Mouse (Mus musculus): ENCODE measurements around the gene Prss41. TPM values are rescaled to one million over a fixed set of nuclear protein-coding genes. Genes with fewer than 3 reads are reported as not detected.

Prss41 gene
- total and polyA plus RNA-seq, 2 experiments from 2014 or later = 0.37 to 0.90 TPM

- H3K9me3 ChIP-seq (ENCODE audit: low read length) = no peaks in the 10 kb centered on the region
- peak overlapping the region; percentile 98 for H3K27ac ChIP-seq
- H3K9ac ChIP-seq (replicated peaks; ENCODE audit: low read length) = peak overlapping the region; percentile 83
- no peaks in the 10 kb centered on the region for H3K27me3 ChIP-seq (ENCODE audit: insufficient read depth, low read length)
- peak overlapping the region; percentile 90 for H3K4me2 ChIP-seq (ENCODE audit: low read depth, low read length)
- H3K4me1 ChIP-seq (ENCODE audit: insufficient read depth, low read length) = peaks cover 19% of the 10 kb centered on the region
- peak; percentile 100 for DNase-seq (ENCODE audit: low spot score)
- 0 out of 2 replicates have a peak, but pooled peaks have one; percentile 16 for TF ChIP-seq CTCF (IDR thresholded peaks at IDR 0.05; ENCODE audit: low read depth)
- H3K36me3 ChIP-seq (ENCODE audit: insufficient read depth, low read length) = no peaks in the 10 kb centered on the region
- peak overlapping the region; percentile 99 for H3K4me3 ChIP-seq (ENCODE audit: low read length)
- ATAC-seq = peak; percentile 98
- under 1% methylated on average over 59 of the region's 60 CpGs for WGBS
These were observed 41.1 kb downstream of the Prss41 start for GRCm38 (mm10) chr17:23802746-23803365.

GRCm38 (mm10) chr17:23801627-23802026 lies 42.3 kb downstream of the Prss41 start:
- TF ChIP-seq CTCF (IDR thresholded peaks at IDR 0.05; ENCODE audit: low read depth) = no peak
- Histone ChIP-seq H3K9me3 (ENCODE audit: low read length) (no peaks in the 10 kb centered on the region), H3K4me3 (ENCODE audit: low read length) (no peak overlapping the region), H3K9ac (replicated peaks; ENCODE audit: low read length) (no peak overlapping the region), H3K27ac (no peak overlapping the region), H3K36me3 (ENCODE audit: insufficient read depth, low read length) (no peaks in the 10 kb centered on the region), H3K4me1 (ENCODE audit: insufficient read depth, low read length) (peaks cover 9% of the 10 kb centered on the region), H3K27me3 (ENCODE audit: insufficient read depth, low read length) (no peaks in the 10 kb centered on the region), H3K4me2 (ENCODE audit: low read depth, low read length) (no peak overlapping the region)
- DNase-seq (ENCODE audit: low spot score) (no peak), ATAC-seq (no peak)
- 92% methylated on average over 10 of the region's 10 CpGs for WGBS

- Histone ChIP-seq H3K4me3 (ENCODE audit: low read length) (no peak overlapping the region), H3K27me3 (ENCODE audit: insufficient read depth, low read length) (no peaks in the 10 kb centered on the region), H3K4me2 (ENCODE audit: low read depth, low read length) (no peak overlapping the region), H3K9me3 (ENCODE audit: low read length) (no peaks in the 10 kb centered on the region), H3K36me3 (ENCODE audit: insufficient read depth, low read length) (no peaks in the 10 kb centered on the region), H3K9ac (replicated peaks; ENCODE audit: low read length) (no peak overlapping the region), H3K4me1 (ENCODE audit: insufficient read depth, low read length) (no peaks in the 10 kb centered on the region), H3K27ac (no peak overlapping the region)
- TF ChIP-seq CTCF (IDR thresholded peaks at IDR 0.05; ENCODE audit: low read depth) = no peak
- DNase-seq (ENCODE audit: low spot score) = no peak
- 85% methylated on average over 7 of the region's 7 CpGs for WGBS
- no peak for ATAC-seq
These were observed 46.7 kb downstream of the Prss41 start for GRCm38 (mm10) chr17:23797316-23797715.

- H3K36me3 ChIP-seq (ENCODE audit: insufficient read depth, low read length) = no peaks in the 10 kb centered on the region
- DNase-seq (ENCODE audit: low spot score) (no peak), ATAC-seq (no peak)
- H3K4me2 ChIP-seq (ENCODE audit: low read depth, low read length) = no peak overlapping the region
- H3K4me3 ChIP-seq (ENCODE audit: low read length) = no peak overlapping the region
- no peaks in the 10 kb centered on the region for H3K27me3 ChIP-seq (ENCODE audit: insufficient read depth, low read length)
- no peak overlapping the region for H3K27ac ChIP-seq
- H3K9ac ChIP-seq (replicated peaks; ENCODE audit: low read length) = no peak overlapping the region
- no peaks in the 10 kb centered on the region for H3K9me3 ChIP-seq (ENCODE audit: low read length)
- whole genome bisulfite sequencing = 94% methylated on average over 8 of the region's 8 CpGs
- no peak for TF ChIP-seq CTCF (IDR thresholded peaks at IDR 0.05; ENCODE audit: low read depth)
- peaks cover 9% of the 10 kb centered on the region for H3K4me1 ChIP-seq (ENCODE audit: insufficient read depth, low read length)
These were observed 48.6 kb downstream of the Prss41 start for GRCm38 (mm10) chr17:23795323-23795722.

- no peaks in the 10 kb centered on the region for H3K27me3 ChIP-seq (ENCODE audit: insufficient read depth, low read length)
- H3K4me2 ChIP-seq (ENCODE audit: low read depth, low read length) = peak overlapping the region; percentile 86
- peak overlapping the region; percentile 91 for H3K27ac ChIP-seq
- DNase-seq (ENCODE audit: low spot score) (peak; percentile 32), ATAC-seq (no peak)
- peak overlapping the region; percentile 75 for H3K9ac ChIP-seq (replicated peaks; ENCODE audit: low read length)
- WGBS = 34% methylated on average over 2 of the region's 2 CpGs
- H3K9me3 ChIP-seq (ENCODE audit: low read length) = no peaks in the 10 kb centered on the region
- peaks cover 17% of the 10 kb centered on the region for H3K4me1 ChIP-seq (ENCODE audit: insufficient read depth, low read length)
- H3K4me3 ChIP-seq (ENCODE audit: low read length) = peak overlapping the region; percentile 46
- H3K36me3 ChIP-seq (ENCODE audit: insufficient read depth, low read length) = no peaks in the 10 kb centered on the region
- TF ChIP-seq CTCF (IDR thresholded peaks at IDR 0.05; ENCODE audit: low read depth) = no peak
These were observed 53.0 kb downstream of the Prss41 start for GRCm38 (mm10) chr17:23791079-23791357.

GRCm38 (mm10) chr17:23790269-23791078 lies 53.5 kb downstream of the Prss41 start, which contains the start of gene Srrm2:
Gene Srrm2 (plus strand): TSS chr17:23790532.
- 2% methylated on average over 29 of the region's 29 CpGs for WGBS
- H3K4me1 ChIP-seq (ENCODE audit: insufficient read depth, low read length) = peaks cover 17% of the 10 kb centered on the region
- H3K4me3 ChIP-seq (ENCODE audit: low read length) = peak within 1 kb of the TSS; percentile 46
- H3K27me3 ChIP-seq (ENCODE audit: insufficient read depth, low read length) = no peaks in the 10 kb centered on the region
- peak within 1 kb of the TSS; percentile 75 for H3K9ac ChIP-seq (replicated peaks; ENCODE audit: low read length)
- H3K9me3 ChIP-seq (ENCODE audit: low read length) = no peaks in the 10 kb centered on the region
- peak within 1 kb of the TSS; percentile 91 for H3K27ac ChIP-seq
- H3K4me2 ChIP-seq (ENCODE audit: low read depth, low read length) = peak within 1 kb of the TSS; percentile 86
- no peak; the same call in 1 of the 2 replicates for TF ChIP-seq CTCF (IDR thresholded peaks at IDR 0.05; ENCODE audit: low read depth)
- peak; percentile 68 for DNase-seq (ENCODE audit: low spot score)
- ATAC-seq = peak; percentile 16; the same call in 1 of the 2 replicates
- no peaks in the 10 kb centered on the region for H3K36me3 ChIP-seq (ENCODE audit: insufficient read depth, low read length)
